ENCODE assay signal across 8 mouse cellular contexts in the genomic region with DNA sequence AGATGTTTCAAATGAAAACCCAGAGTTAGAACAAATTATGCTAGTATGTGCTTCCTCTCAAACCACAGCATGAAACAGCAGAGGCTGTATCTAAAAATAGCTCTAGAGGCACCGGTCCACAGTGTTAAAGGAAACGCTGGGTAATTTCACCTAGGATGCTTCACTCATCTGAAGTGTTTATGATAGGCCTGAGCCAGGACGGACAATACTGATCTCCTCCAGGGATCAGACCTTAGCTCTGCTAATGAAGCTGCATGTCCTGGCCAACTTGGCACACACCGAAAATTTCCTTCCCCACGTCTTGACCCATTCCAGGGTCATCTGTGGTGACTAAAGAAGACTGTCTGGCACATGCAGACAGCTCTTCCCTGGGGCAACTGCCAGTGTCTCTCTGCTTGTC. TPM values are rescaled to one million over a fixed set of nuclear protein-coding genes. Genes with fewer than 3 reads are reported as not detected.
DNase-seq lines count a peak whose midpoint lies in the region; ATAC-seq lines count a peak whose summit lies in the region.

No protein-coding gene starts in this region.

- H3K9ac ChIP-seq in embryonic facial prominence, embryonic 15.5 days, result no peak overlapping the region
- H3K9ac ChIP-seq in forebrain, embryonic 13.5 days, result no peak overlapping the region

- peak; percentile 5 for DNase-seq in kidney, postnatal 10 days
- no peak for DNase-seq in kidney, adult 18-20 months
- DNase-seq in adrenal gland, adult 8-10 months, result peak; percentile 12
- peak; percentile 0 for DNase-seq in lung, postnatal 14 days
- DNase-seq in layer of hippocampus, adult 8-10 months (ENCODE audit: low spot score in 2 of 2), result no peak
- DNase-seq in right cerebral cortex, postnatal 14 days, result no peak

- no peak overlapping the region for H3K4me3 ChIP-seq in embryonic facial prominence, embryonic 15.5 days (replicated peaks)
- no peak overlapping the region for H3K4me3 ChIP-seq in forebrain, embryonic 13.5 days

- ATAC-seq in embryonic facial prominence, embryonic 15.5 days (ENCODE audit: insufficient number of reproducible peaks, low FRiP score, low TSS enrichment, low read depth), result no peak
- no peak for ATAC-seq in forebrain, embryonic 13.5 days

- H3K4me2 ChIP-seq in embryonic facial prominence, embryonic 15.5 days (replicated peaks), result no peak overlapping the region
- no peak overlapping the region for H3K4me2 ChIP-seq in forebrain, embryonic 13.5 days

- 0 out of 2 replicates have a peak, but pooled peaks cover 6% of the 10 kb centered on the region for H3K4me1 ChIP-seq in embryonic facial prominence, embryonic 15.5 days
- no peaks in the 10 kb centered on the region for H3K4me1 ChIP-seq in forebrain, embryonic 13.5 days

- H3K36me3 ChIP-seq in embryonic facial prominence, embryonic 15.5 days, result no peaks in the 10 kb centered on the region
- H3K36me3 ChIP-seq in forebrain, embryonic 13.5 days (ENCODE audit: poor library complexity, severe bottlenecking), result no peaks in the 10 kb centered on the region

- H3K27ac ChIP-seq in embryonic facial prominence, embryonic 15.5 days (replicated peaks), result peak overlapping the region; percentile 39; the same call in 1 of the 2 replicates
- H3K27ac ChIP-seq in forebrain, embryonic 13.5 days, result no peak overlapping the region

- H3K9me3 ChIP-seq in embryonic facial prominence, embryonic 15.5 days (replicated peaks), result no peaks in the 10 kb centered on the region
- no peaks in the 10 kb centered on the region for H3K9me3 ChIP-seq in forebrain, embryonic 13.5 days (replicated peaks)

- 34% methylated on average over 5 of the region's 5 CpGs for WGBS in embryonic facial prominence, embryonic 15.5 days
- WGBS in forebrain, embryonic 13.5 days, result 66% methylated on average over 5 of the region's 5 CpGs

- no peaks in the 10 kb centered on the region for H3K27me3 ChIP-seq in embryonic facial prominence, embryonic 15.5 days
- H3K27me3 ChIP-seq in forebrain, embryonic 13.5 days, result 0 out of 2 replicates have a peak, but pooled peaks cover 4% of the 10 kb centered on the region

RNA-seq across cellular contexts. Expression of a gene that starts 29.4 kb away (rescaled TPM):
- total RNA-seq in adrenal gland, adult 8-10 months (2022), result 10 to 100 TPM; 13.3 to 16.3 (median 15.5) TPM
- 30.7 and 31.8 TPM in 2 replicates for polyA plus RNA-seq in embryonic facial prominence, embryonic 15.5 days (2015; fragmentation: Nextera tagmentation; extraction: Ambion mirVana)
- total RNA-seq in layer of hippocampus, adult 8-10 months (2022), result 10 to 100 TPM; 33.4 to 38.9 (median 35.7) TPM
- polyA plus RNA-seq in forebrain, embryonic 13.5 days (2015; fragmentation: Nextera tagmentation; extraction: Ambion mirVana), result 77.9 and 81.4 TPM in 2 replicates

Comparison
In these comparisons a context has a peak if more than half of its experiments do, and no peak if none do; other contexts are left out.
1. DNase-seq: peak in kidney, postnatal 10 days (single experiment), adrenal gland, adult 8-10 months (single experiment) and lung, postnatal 14 days (single experiment); none in kidney, adult 18-20 months (single experiment), layer of hippocampus, adult 8-10 months (0 of 2) and right cerebral cortex, postnatal 14 days (single experiment).